Mouse (Mus musculus) erythroblast, adult 5-6 weeks (primary cell): ENCODE measurements around the gene Myh3. TPM values are rescaled to one million over a fixed set of nuclear protein-coding genes. Genes with fewer than 3 reads are reported as not detected.

ENCODE experiments used
- ATAC-seq: replicated peaks from 2 replicates; pipeline ENCODE4 v1.8.0; 2016; ENCODE audit warnings: moderate number of reproducible peaks, mild to moderate bottlenecking, moderate TSS enrichment, inconsistent platforms; ENCODE audit not compliant: poor library complexity, low FRiP score, severe bottlenecking
- total RNA-seq, 2 experiments: library from RNA; stranded (forward) in 1 of 2; stranded (reverse) in 1 of 2; fragments of 150-400 nt in 1 of 2; fragments of 200-764, 138-1000 nt in 1 of 2; gene quantifications; 2 replicates each; pipeline versions ENCODE4 v1.2.3 to v1.2.4; 2015 to 2017; ENCODE audit warnings: low replicate concordance in 2 of 2

Myh3 gene
- total RNA-seq, 2 experiments from 2014 or later = not detected

DNA sequence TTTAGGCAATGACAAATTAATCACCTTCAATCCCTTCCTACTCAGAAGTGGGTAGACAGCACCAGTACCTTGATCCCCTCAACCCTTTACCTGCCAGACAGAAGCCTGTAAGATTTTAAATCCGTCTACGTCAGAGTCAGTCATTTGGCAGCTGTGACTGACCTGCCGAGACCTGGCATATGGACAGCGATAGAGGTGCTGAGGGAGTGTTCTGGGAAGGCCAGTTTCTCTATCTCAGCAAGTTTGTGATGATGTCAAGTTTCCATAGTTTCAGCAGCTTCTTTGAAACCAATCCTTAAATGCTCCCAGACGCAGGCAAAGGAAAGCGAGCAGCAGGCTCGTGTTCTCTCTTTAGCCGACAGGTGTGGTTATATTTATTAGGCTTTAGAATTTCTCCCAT is 61.5 kb downstream of the Myh3 start:
- no peak for ATAC-seq

DNA sequence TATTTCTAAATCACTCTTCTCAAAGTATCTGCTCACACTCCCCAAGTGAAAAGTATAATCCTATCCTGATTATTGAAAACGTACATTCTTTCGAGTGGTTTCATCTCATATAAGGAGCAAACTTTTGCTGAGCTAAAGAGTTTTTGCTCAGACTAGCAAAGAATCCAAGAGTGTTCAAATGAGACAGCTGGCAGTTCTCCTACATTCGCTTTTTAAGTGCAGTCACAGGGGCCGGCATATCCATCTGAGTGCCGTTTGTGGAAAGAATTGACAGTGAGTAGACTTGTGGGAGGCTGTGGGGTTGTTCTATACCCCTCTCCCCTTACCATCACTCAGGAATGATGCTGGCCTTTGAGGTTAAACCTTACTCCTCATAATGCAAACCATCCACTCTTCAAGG is 62.1 kb downstream of the Myh3 start:
- no peak for ATAC-seq

DNA sequence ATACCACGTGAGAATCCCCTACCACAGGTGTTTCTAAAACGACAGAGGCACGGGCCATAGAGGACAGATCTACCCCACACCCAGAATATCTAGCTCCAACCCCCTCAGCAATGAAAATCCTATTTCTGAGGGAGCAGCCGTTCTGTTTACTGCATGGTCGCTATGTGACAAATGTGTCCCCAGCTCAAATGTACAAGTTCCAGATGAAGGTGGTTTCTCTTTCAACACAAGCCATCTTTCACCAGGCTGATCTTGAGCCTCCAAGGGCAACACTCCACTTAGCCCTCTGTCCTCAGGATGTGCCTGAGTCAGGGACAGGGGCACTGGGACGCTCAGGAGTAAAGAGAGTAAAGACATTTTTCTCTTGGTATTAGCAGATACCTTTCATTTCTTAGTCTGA is 62.9 kb downstream of the Myh3 start:
- no peak for ATAC-seq

DNA sequence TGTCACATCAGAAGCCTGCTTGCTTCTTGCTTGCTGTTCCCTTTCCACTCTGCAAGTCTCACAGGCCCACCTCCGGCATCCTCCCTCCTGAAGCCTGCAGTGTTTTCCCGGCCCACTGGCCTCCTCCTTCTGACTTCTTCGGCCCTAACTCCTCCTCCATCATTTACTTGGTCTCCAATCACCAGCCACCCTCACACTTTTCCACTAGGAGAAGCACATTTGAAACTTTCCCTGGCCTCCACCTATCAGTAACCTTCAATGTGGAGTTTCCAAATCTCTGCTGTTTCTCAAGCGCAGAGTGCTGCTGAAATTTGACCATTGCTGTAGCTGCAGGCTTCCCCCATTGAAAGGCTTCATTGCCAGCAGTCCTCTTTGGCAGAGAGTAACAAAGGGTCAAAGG is 63.9 kb downstream of the Myh3 start:
- ATAC-seq = no peak

DNA sequence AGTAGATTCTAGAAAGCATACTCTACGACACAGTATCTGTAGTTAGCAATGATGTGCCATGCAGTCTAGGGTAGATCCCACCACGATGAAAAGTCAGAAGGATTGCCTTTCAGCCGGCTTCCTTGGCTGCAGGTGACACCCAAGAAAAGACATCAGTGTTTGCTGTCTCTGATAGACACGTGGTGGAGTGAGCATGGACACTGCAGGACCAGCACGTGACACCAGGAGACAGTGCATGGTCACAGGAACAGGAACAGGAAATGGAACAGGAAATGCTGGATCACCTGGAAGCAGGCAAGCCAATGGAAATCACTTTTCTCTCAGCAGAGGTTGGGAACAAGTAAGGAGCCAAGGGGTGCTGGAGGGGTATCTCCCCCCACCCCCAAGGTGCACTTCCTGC is 65.0 kb downstream of the Myh3 start:
- no peak for ATAC-seq

DNA sequence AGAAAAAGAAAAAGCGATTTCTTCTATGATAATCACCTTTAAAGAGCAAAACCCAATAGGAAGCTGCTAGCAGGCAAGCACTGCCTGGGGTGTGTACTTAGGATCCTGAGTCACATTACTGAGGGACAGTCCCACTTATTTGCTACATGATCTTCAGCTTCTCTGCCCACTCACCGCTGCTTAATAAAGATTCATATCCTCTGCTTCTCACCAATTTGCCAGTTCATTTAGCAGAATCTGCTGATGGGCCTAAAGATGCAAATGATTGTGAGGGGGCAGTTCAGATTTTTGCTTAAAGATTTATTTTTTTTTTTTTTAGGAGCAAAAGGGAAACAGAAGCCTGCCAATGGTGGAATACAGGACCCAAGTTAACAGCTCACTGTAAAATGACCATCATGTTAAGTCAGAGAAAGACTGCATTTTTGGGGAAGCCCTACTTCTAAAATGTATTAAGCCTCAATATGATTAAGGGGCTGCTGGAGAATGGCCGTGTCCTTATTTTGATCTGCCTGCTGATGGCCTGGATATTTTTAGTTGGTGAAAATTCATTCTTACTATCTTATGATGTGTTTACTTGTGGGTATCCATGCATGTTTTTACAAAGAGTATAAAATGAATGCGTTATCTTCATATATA is 65.9 kb downstream of the Myh3 start:
- no peak for ATAC-seq

DNA sequence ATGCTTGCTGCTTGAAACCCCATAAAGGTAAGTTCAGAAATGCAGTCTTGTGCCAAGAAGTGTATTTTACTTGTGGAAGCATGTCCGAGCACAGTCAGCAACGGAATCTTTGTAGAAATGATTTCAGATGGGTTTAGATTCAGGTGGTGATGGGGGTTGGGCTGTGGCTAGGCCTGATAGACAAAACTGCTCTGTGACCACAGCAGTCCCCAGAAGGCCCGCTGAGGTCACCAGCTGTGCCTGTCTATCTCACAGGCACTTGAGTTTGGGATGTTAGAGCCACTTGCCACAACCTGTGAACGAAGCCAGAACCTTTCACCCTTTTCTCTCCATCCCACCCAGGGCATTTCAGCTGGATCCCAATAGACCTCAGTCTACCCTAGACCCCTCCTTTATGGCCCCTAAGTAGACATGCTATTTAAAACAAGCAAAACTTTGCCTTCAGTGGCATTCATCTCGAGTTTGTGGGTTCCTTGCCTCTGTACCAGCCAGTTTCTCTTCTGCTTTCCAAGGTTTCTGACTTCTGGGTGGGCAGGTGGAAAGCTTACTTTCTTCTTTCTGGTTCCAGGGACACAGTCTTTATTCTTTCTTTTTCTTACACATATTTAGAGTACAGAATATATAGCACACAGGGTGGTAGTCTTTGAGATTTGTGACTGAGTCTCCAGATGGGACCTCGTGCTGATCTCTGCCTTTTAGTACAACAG is 66.6 kb downstream of the Myh3 start:
- no peak for ATAC-seq

DNA sequence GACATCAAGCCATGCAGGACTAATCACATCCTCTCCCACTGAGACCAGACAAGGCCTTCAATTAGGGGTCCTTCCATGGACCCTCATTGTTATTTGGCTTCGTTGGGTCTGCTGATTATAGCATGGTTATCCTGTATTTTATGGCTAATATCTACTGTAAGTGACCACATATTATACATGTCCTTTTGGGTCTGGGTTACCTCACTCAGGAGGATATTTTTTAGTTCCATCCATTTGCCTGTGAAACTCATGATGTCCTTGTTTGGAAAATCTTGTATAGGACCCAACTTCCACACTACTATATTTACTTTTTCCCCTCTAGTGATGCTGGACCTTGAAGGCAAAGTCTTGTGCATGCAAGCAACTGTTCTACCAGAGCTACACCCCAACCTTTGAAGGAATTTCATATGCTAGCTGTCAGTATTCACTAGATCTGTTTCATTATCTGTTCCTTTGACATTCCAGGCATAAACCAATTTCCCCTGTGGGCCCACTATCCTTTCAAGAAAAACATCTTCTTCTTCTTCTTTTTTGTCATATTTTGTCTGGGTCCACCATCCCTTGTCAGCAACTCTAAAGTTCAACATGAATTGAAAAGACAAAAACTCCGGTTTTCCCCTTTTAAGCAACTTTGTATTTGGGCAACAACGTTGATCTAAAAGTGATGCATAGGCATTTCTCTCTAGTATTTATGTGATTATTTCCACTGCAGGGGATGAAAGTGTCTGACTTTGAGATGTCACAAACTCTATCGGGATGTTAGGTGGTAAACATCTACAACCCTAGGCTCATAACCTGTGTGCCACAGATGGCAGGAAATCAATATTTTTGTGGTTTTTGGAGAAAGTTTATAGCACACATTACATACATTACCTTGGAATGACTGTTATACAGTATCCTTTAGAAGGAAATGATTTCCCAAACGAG is 67.6 kb downstream of the Myh3 start:
- no peak for ATAC-seq

DNA sequence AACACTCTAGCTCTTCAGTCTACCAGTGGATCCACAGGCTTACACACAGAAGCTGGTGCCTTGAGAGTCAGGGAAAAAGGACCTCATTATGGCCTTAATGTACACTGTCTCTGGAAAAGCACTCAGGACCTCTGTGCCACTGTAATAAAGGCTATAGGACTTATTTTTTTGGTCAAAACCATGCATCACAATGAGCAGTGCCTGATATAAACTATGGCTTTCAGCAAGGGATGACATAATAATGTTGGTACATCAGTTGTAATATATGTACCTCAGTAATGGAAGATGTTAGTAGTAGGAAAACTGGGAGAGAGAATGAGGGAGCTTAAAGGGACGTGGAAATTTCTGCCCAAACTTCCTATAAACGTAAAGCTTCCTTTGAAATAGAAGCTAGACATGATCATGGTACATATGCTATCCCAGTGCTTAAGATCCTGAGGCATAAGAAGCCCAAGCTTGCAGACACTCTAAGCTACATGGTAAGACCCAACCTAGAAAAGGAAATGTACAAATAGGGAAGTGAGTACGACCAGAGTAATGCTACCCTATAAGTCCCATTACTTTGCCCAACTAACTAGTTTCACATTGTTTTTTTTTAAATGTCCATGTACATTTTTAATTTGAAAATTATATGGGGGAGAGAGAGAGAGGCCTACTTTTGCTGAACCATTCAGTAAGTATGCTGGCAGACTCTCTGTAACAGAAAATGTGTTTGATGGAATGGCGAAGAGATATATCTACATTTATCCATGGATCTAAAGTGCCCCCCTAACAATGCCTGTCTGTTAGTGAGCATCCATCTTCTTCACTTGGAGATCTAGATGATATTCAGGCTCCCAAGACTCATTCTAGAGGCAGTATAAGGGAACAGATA is 68.5 kb downstream of the Myh3 start:
- no peak for ATAC-seq

DNA sequence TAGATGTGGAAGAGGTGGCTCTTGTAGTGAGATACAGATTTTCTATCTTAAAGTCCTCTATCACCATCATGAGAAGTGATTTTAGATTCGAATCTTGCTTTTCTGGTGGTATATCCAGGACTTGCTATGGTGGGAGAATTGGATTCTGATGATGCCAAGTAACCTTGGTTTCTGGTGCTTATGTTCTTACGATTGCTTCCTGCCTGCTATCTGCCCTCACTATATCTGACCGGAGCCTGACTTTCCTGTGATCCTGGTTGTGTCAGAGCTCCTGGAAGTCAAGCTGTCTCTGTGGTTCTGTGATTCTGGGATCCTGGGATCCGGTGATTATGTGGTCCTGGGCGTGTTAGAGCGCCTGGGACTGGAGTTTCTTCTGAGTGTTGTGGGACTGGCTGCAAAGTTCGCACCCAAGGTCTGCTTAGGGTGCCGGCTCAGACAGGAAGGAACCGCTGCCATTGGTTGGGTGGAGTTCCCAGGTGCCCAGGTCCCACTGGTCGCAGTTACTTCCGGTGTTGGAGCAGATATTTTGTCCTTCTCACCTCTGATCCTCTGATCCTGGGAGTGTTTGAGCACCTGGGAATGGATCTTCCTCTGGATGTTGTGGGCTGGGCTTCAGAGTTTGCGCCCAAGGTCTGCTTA is 69.3 kb downstream of the Myh3 start:
- ATAC-seq = no peak

DNA sequence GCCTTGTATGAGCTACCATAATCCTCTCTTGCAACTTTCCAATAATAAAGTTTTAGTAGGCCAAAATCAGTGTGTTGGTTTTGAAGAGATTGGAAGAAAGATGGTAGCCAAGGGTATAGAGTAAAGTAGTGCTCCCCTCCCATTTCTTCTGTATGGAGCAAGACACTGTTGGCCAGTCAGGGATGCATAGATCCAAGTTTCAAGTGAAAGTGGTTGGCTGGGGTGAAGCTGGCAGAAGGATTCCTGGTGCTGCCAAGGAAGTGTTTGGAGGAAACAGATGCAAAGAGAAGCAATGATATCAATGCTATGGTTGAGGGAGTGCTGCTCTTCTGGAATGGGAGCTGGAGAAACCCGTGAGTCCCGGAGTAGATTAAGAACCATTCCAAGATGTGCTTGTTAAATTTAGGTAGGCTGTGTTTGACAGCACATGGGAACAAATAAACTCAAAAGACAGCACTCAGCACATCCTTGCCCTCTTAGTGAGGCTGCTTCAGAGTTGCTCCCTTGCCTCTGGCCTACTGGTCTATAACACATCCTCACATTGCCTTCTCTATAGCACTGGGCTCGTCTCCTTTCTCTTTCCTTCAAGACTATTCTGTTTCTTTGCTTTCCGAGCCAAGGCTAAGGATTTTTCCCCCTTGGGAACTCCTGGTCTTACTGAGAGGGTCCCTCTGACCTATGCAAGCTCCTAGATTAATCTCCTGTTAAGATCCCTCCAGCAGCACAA is 70.3 kb downstream of the Myh3 start:
- no peak for ATAC-seq

DNA sequence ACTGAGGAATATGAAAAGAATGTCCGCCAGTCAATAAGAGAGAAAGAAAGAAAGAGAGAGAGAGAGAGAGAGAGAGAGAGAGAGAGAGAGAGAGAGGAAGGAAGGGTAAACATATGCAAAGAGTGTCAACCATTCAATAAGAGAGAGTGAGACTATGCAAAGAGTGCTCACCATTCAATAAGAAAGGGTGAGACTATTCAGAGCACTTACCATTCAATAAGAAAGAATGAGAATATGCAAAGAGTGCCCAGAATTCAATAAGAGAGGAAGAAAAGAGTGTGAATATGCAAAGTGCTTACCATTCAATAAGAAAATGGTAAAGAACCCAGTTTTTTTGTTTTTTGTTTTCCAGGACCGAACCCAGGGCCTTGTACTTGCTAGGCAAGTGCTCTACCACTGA is 72.1 kb downstream of the Myh3 start:
- ATAC-seq = no peak

DNA sequence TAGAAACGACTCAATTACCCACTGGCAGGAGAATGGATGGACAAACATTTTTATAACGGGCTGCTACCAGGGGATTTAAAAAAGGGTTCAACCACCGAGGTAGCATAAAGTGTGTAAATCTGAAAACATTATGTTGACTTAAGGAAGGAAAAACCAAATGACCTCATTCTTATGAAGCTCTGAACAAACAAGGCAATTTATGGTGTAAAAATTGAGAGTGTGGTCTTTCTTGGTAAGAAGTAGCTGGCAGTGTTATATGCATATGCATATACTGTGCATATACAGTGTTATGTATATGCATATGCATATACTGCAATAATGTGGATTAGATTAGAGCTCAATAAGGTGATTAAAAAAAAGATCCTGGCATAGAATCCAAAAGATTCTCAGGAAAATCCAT is 73.1 kb downstream of the Myh3 start:
- ATAC-seq = no peak

Other genes with a start within 250 kb of the Myh3 start
- gene Pirt, start 166.3 kb upstream of the Myh3 start, total RNA-seq (2015; ENCODE audit: low replicate concordance) = not detected in 2 replicates
- not detected in 2 replicates for gene Pirt, start 166.3 kb upstream of the Myh3 start, total RNA-seq (2017; ENCODE audit: low replicate concordance)
- not detected in 2 replicates for gene Tmem238l, start 121.7 kb upstream of the Myh3 start, total RNA-seq (2015; ENCODE audit: low replicate concordance)
- not detected in 2 replicates for gene Tmem238l, start 121.7 kb upstream of the Myh3 start, total RNA-seq (2017; ENCODE audit: low replicate concordance)
- gene Tmem220, start 53.1 kb upstream of the Myh3 start, total RNA-seq (2015; ENCODE audit: low replicate concordance) = not detected in 2 replicates
- not detected in 2 replicates for gene Tmem220, start 53.1 kb upstream of the Myh3 start, total RNA-seq (2017; ENCODE audit: low replicate concordance)
- 9.6 and 13.2 TPM in 2 replicates for gene Adprm, start 25.7 kb upstream of the Myh3 start, total RNA-seq (2015; ENCODE audit: low replicate concordance)
- 8.3 and 8.5 TPM in 2 replicates for gene Adprm, start 25.7 kb upstream of the Myh3 start, total RNA-seq (2017; ENCODE audit: low replicate concordance)
- 2.7 and 2.9 TPM in 2 replicates for gene Sco1, start 25.6 kb upstream of the Myh3 start, total RNA-seq (2015; ENCODE audit: low replicate concordance)
- gene Sco1, start 25.6 kb upstream of the Myh3 start, total RNA-seq (2017; ENCODE audit: low replicate concordance) = 4.0 and 4.9 TPM in 2 replicates
- gene Myh2, start 92.7 kb downstream of the Myh3 start, total RNA-seq (2015; ENCODE audit: low replicate concordance) = not detected in 2 replicates
- not detected in 2 replicates for gene Myh2, start 92.7 kb downstream of the Myh3 start, total RNA-seq (2017; ENCODE audit: low replicate concordance)
- not detected in 2 replicates for gene Myh1, start 121.8 kb downstream of the Myh3 start, total RNA-seq (2015; ENCODE audit: low replicate concordance)
- not detected in 2 replicates for gene Myh1, start 121.8 kb downstream of the Myh3 start, total RNA-seq (2017; ENCODE audit: low replicate concordance)
- gene Myh4, start 159.7 kb downstream of the Myh3 start, total RNA-seq (2015; ENCODE audit: low replicate concordance) = not detected in 2 replicates
- gene Myh4, start 159.7 kb downstream of the Myh3 start, total RNA-seq (2017; ENCODE audit: low replicate concordance) = not detected in 2 replicates
- gene Myh8, start 198.8 kb downstream of the Myh3 start, total RNA-seq (2015; ENCODE audit: low replicate concordance) = not detected in 2 replicates
- 0.28 TPM in 1 of 2 replicates, not detected in the other for gene Myh8, start 198.8 kb downstream of the Myh3 start, total RNA-seq (2017; ENCODE audit: low replicate concordance)
- not detected in 2 replicates for gene Myh13, start 243.4 kb downstream of the Myh3 start, total RNA-seq (2015; ENCODE audit: low replicate concordance)
- gene Myh13, start 243.4 kb downstream of the Myh3 start, total RNA-seq (2017; ENCODE audit: low replicate concordance) = not detected in 2 replicates